Mouse (Mus musculus) heart, postnatal 0 days (tissue): ENCODE measurements around the gene Ero1lb.

Experiments
- CTCF ChIP-seq: IDR thresholded peaks from 2 replicates; pipeline ENCODE4 v1.5.1; 2016; ENCODE audit warnings: antibody characterized with exemption, control low read depth, low read depth
- EP300 ChIP-seq: IDR thresholded peaks from 2 replicates; pipeline ENCODE4 v1.6.1; 2016; ENCODE audit warnings: antibody characterized with exemption, low read depth

GRCm38 (mm10) chr13:12565621-12566390 is at the start of gene Ero1lb:
- TF ChIP-seq EP300 (no peak), CTCF (no peak; the same call in 1 of the 2 replicates)
